Comparison of ENCODE assay signal across 7 mouse cellular contexts in the genomic region with DNA sequence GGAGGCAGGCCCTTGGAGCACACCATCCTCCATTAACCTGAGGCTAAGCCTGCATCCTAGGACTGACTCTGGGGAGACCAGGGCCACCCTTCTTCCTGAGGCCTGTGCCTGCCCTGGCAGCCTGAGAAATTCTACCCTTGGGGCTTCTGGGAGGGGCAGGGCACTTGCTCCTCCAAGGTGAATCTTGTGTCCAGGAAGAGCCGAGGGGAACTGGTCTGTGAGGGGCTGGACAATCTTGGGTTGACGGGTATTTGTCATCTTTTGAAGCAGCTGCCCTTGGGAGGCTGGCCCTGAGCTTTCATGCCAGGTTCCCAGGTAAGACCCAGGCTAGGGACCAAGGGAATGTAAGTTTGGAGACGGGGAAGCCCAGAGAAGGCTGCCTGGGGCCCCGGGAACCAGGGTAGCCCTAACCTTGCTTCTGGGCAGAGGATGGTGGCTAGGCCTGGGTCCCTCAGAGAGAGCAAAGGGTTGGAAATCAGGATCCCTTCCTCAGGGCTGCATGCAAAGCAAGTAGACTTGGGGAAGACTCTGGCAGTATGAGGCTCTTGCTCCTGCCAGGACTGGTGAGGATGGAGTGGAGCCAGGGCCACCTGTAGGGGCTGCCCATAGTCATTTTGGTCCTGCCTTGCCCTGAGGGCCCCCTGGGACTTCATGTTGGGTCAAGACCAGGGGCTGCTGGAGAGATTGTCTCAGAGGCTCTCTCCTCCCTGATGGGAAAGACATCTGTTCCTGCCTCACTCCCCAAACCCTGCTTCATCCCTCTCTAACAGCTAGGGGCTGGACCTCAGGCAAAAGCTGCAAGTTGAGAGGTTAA. TPM values are rescaled to one million over a fixed set of nuclear protein-coding genes. Genes with fewer than 3 reads are reported as not detected.
DNase-seq lines count a peak whose midpoint lies in the region; ATAC-seq and TF ChIP-seq lines count a peak whose summit lies in the region.

No protein-coding gene starts in this region.

- no peak overlapping the region for H3K4me2 ChIP-seq in heart, embryonic 13.5 days
- no peak overlapping the region for H3K4me2 ChIP-seq in stomach, embryonic 14.5 days (replicated peaks; ENCODE audit: low read depth, low read length)
- H3K4me2 ChIP-seq in stomach, postnatal 0 days (replicated peaks; ENCODE audit: low read depth), result no peak overlapping the region

- TF ChIP-seq CTCF in stomach, postnatal 0 days (IDR thresholded peaks at IDR 0.05; ENCODE audit: low read depth), result no peak

- no peak for DNase-seq in heart, postnatal 14 days
- DNase-seq in stomach, postnatal 0 days (ENCODE audit: low spot score), result no peak
- no peak for DNase-seq in limb, embryonic 10.5 days (ENCODE audit: low spot score)
- DNase-seq in thymus, postnatal 36 days, result no peak
- DNase-seq in frontal cortex, postnatal 10 days (ENCODE audit: low spot score in 2 of 2), result no peak

- 75% methylated on average over 4 of the region's 4 CpGs for WGBS in heart, embryonic 13.5 days
- 80% methylated on average over 4 of the region's 4 CpGs for WGBS in stomach, embryonic 14.5 days
- WGBS in stomach, postnatal 0 days, result 75% methylated on average over 4 of the region's 4 CpGs
- 84% methylated on average over 4 of the region's 4 CpGs for WGBS in limb, embryonic 10.5 days

- peak overlapping the region; percentile 87; the same call in 1 of the 2 replicates for H3K4me3 ChIP-seq in heart, embryonic 13.5 days
- peak overlapping the region; percentile 91; the same call in 1 of the 2 replicates for H3K4me3 ChIP-seq in stomach, embryonic 14.5 days (ENCODE audit: low read depth, low read length)
- H3K4me3 ChIP-seq in stomach, postnatal 0 days (ENCODE audit: low read depth, low read length), result no peak overlapping the region
- H3K4me3 ChIP-seq in limb, embryonic 10.5 days, result 0 out of 2 replicates have a peak overlapping the region, but pooled peaks have one; percentile 86

- H3K36me3 ChIP-seq in heart, embryonic 13.5 days, result peaks cover 70% of the 10 kb centered on the region
- H3K36me3 ChIP-seq in stomach, embryonic 14.5 days (ENCODE audit: control insufficient read depth, insufficient read depth, low read length), result peaks cover 63% of the 10 kb centered on the region
- H3K36me3 ChIP-seq in stomach, postnatal 0 days (ENCODE audit: control insufficient read depth, insufficient read depth, low read length), result peaks cover 40% of the 10 kb centered on the region
- H3K36me3 ChIP-seq in limb, embryonic 10.5 days, result peaks cover 74% of the 10 kb centered on the region

- peak overlapping the region; percentile 13; the same call in 1 of the 2 replicates for H3K27ac ChIP-seq in heart, embryonic 13.5 days (replicated peaks)
- H3K27ac ChIP-seq in stomach, embryonic 14.5 days (ENCODE audit: low read length), result no peak overlapping the region
- no peak overlapping the region for H3K27ac ChIP-seq in stomach, postnatal 0 days (replicated peaks)
- H3K27ac ChIP-seq in limb, embryonic 10.5 days, result no peak overlapping the region

- H3K9me3 ChIP-seq in heart, embryonic 13.5 days, result no peaks in the 10 kb centered on the region
- H3K9me3 ChIP-seq in stomach, embryonic 14.5 days (ENCODE audit: control insufficient read depth, low read depth, low read length), result no peaks in the 10 kb centered on the region
- H3K9me3 ChIP-seq in stomach, postnatal 0 days (ENCODE audit: control insufficient read depth, low read length), result no peaks in the 10 kb centered on the region
- no peaks in the 10 kb centered on the region for H3K9me3 ChIP-seq in limb, embryonic 10.5 days (replicated peaks)

- peak overlapping the region; percentile 33 for H3K9ac ChIP-seq in heart, embryonic 13.5 days
- 0 out of 2 replicates have a peak overlapping the region, but pooled peaks have one; percentile 10 for H3K9ac ChIP-seq in stomach, embryonic 14.5 days (replicated peaks; ENCODE audit: low read depth, low read length)
- no peak overlapping the region for H3K9ac ChIP-seq in stomach, postnatal 0 days (ENCODE audit: low read length)

- TF ChIP-seq EP300 in stomach, postnatal 0 days (optimal IDR thresholded peaks at IDR 0.05), result no peak

- ATAC-seq in heart, embryonic 13.5 days (ENCODE audit: extremely low read depth, insufficient number of reproducible peaks, low FRiP score, low TSS enrichment), result no peak
- no peak for ATAC-seq in stomach, embryonic 14.5 days (ENCODE audit: insufficient number of reproducible peaks, insufficient read depth, low FRiP score, low read depth)
- no peak for ATAC-seq in stomach, postnatal 0 days (ENCODE audit: low FRiP score, low TSS enrichment)

- H3K27me3 ChIP-seq in heart, embryonic 13.5 days (replicated peaks), result no peaks in the 10 kb centered on the region
- no peaks in the 10 kb centered on the region for H3K27me3 ChIP-seq in stomach, embryonic 14.5 days (ENCODE audit: control insufficient read depth, insufficient read depth, low read length)
- no peaks in the 10 kb centered on the region for H3K27me3 ChIP-seq in stomach, postnatal 0 days (ENCODE audit: control insufficient read depth, insufficient read depth, low read length)
- H3K27me3 ChIP-seq in limb, embryonic 10.5 days (ENCODE audit: low read depth, poor library complexity, severe bottlenecking), result no peaks in the 10 kb centered on the region

- intact Hi-C loops in heart, postnatal 14 days (cut with DNase I), result no loop called here

- peaks cover 46% of the 10 kb centered on the region for H3K4me1 ChIP-seq in heart, embryonic 13.5 days
- peaks cover 15% of the 10 kb centered on the region for H3K4me1 ChIP-seq in stomach, embryonic 14.5 days (ENCODE audit: control insufficient read depth, insufficient read depth, low read length)
- H3K4me1 ChIP-seq in stomach, postnatal 0 days (replicated peaks; ENCODE audit: control insufficient read depth, insufficient read depth), result peaks cover 5% of the 10 kb centered on the region
- H3K4me1 ChIP-seq in limb, embryonic 10.5 days, result peaks cover 38% of the 10 kb centered on the region

RNA-seq across cellular contexts. Expression of a gene that starts 1.9 kb away (rescaled TPM):
- 32.0 and 41.0 TPM in 2 replicates for polyA plus RNA-seq in heart, embryonic 13.5 days (2015; fragmentation: Nextera tagmentation; extraction: Ambion mirVana)
- 10 to 100 TPM; 41.5 to 43.7 TPM for total RNA-seq in heart, postnatal 14 days (2021)
- 72.7 and 76.7 TPM in 2 replicates for polyA plus RNA-seq in stomach, embryonic 14.5 days (2014; fragmentation: Nextera tagmentation; extraction: Ambion mirVana)
- 39.8 and 40.2 TPM in 2 replicates for polyA plus RNA-seq in stomach, postnatal 0 days (2015; fragmentation: Nextera tagmentation; extraction: Ambion mirVana)
- polyA plus RNA-seq in limb, embryonic 10.5 days (2016; fragmentation: Nextera tagmentation; extraction: Ambion mirVana), result 43.6 and 47.0 TPM in 2 replicates

RNA-seq across cellular contexts. Expression of a gene that starts 3.3 kb away (rescaled TPM):
- 79.2 and 81.5 TPM in 2 replicates for polyA plus RNA-seq in heart, embryonic 13.5 days (2015; fragmentation: Nextera tagmentation; extraction: Ambion mirVana)
- 100 to 1,000 TPM; 108 to 115 TPM for total RNA-seq in heart, postnatal 14 days (2021)
- 84.7 and 85.6 TPM in 2 replicates for polyA plus RNA-seq in stomach, embryonic 14.5 days (2014; fragmentation: Nextera tagmentation; extraction: Ambion mirVana)
- polyA plus RNA-seq in stomach, postnatal 0 days (2015; fragmentation: Nextera tagmentation; extraction: Ambion mirVana), result 102 and 104 TPM in 2 replicates
- polyA plus RNA-seq in limb, embryonic 10.5 days (2016; fragmentation: Nextera tagmentation; extraction: Ambion mirVana), result 104 and 105 TPM in 2 replicates

RNA-seq across cellular contexts. Expression of a gene that starts 3.4 kb away (rescaled TPM):
- 20.7 and 22.5 TPM in 2 replicates for polyA plus RNA-seq in heart, embryonic 13.5 days (2015; fragmentation: Nextera tagmentation; extraction: Ambion mirVana)
- 10 to 100 TPM; 17.5 to 17.9 TPM for total RNA-seq in heart, postnatal 14 days (2021)
- 18.9 and 27.8 TPM in 2 replicates for polyA plus RNA-seq in stomach, embryonic 14.5 days (2014; fragmentation: Nextera tagmentation; extraction: Ambion mirVana)
- polyA plus RNA-seq in stomach, postnatal 0 days (2015; fragmentation: Nextera tagmentation; extraction: Ambion mirVana), result 15.6 and 17.6 TPM in 2 replicates
- 22.1 and 30.6 TPM in 2 replicates for polyA plus RNA-seq in limb, embryonic 10.5 days (2016; fragmentation: Nextera tagmentation; extraction: Ambion mirVana)

RNA-seq across cellular contexts. Expression of a gene that starts 11.8 kb away (rescaled TPM):
- polyA plus RNA-seq in heart, embryonic 13.5 days (2015; fragmentation: Nextera tagmentation; extraction: Ambion mirVana), result 27.8 and 29.9 TPM in 2 replicates
- 10 to 100 TPM; 32.4 to 39.3 TPM for total RNA-seq in heart, postnatal 14 days (2021)
- 32.9 and 36.4 TPM in 2 replicates for polyA plus RNA-seq in stomach, embryonic 14.5 days (2014; fragmentation: Nextera tagmentation; extraction: Ambion mirVana)
- polyA plus RNA-seq in stomach, postnatal 0 days (2015; fragmentation: Nextera tagmentation; extraction: Ambion mirVana), result 45.5 and 47.8 TPM in 2 replicates
- polyA plus RNA-seq in limb, embryonic 10.5 days (2016; fragmentation: Nextera tagmentation; extraction: Ambion mirVana), result 48.0 and 50.8 TPM in 2 replicates

RNA-seq across cellular contexts. Expression of a gene that starts 12.1 kb away (rescaled TPM):
- polyA plus RNA-seq in heart, embryonic 13.5 days (2015; fragmentation: Nextera tagmentation; extraction: Ambion mirVana), result 36.1 and 41.4 TPM in 2 replicates
- total RNA-seq in heart, postnatal 14 days (2021), result 10 to 100 TPM; 19.9 to 21.8 TPM
- polyA plus RNA-seq in stomach, embryonic 14.5 days (2014; fragmentation: Nextera tagmentation; extraction: Ambion mirVana), result 48.1 and 49.0 TPM in 2 replicates
- polyA plus RNA-seq in stomach, postnatal 0 days (2015; fragmentation: Nextera tagmentation; extraction: Ambion mirVana), result 39.4 and 40.5 TPM in 2 replicates
- polyA plus RNA-seq in limb, embryonic 10.5 days (2016; fragmentation: Nextera tagmentation; extraction: Ambion mirVana), result 72.7 and 79.7 TPM in 2 replicates
